19 mouse cellular contexts compared by ENCODE assay signal in the genomic region with DNA sequence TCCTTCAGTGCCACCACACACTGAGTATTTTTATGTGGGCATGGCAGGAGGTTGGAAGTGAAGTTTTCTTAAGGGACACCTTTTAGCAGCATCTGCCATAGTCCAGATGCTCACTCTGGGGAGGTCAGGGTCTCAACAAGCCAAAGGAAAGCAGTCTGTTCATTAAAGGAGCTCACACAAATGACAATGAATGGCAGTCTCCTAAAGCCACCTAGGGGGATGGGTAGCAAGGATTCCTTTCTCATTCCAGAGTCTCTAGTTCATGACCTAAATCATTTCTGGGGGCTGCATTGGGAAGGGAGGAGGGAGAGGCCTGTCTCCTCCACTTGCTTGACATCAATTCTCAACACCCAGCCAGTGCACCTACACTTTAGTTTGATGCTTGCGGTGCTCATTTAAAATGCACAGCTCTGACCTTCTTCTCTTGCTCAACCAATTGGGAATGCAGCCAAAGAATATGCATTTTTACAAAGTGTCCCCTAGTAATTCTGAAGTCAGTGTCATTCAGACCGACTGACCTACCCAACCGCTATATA.
A peak's percentile ranks its signal among the peaks of the same experiment; 100 is the strongest.
DNase-seq lines count a peak whose midpoint lies in the region; ATAC-seq and TF ChIP-seq lines count a peak whose summit lies in the region.
"Had no signal": no experiment of that assay in that cellular context is flagged by ENCODE, and none has a peak within 500 bp of the region (broad histone marks: within the 10 kb centered on the region; RNA-seq: fewer than 3 reads in every experiment).

No protein-coding gene starts in this region.

- H3K36me3 ChIP-seq in liver, embryonic 14.5 days (replicated peaks; ENCODE audit: control insufficient read depth, insufficient read depth, low read depth), result no peaks in the 10 kb centered on the region
- H3K36me3 ChIP-seq in liver, embryonic 12.5 days, result no peaks in the 10 kb centered on the region
- H3K36me3 ChIP-seq: embryonic facial prominence, embryonic 12.5 days; forebrain, embryonic 15.5 days; heart, embryonic 10.5 days had no signal

- 0 out of 2 replicates have a peak overlapping the region, but pooled peaks have one; percentile 13 for H3K9ac ChIP-seq in liver, embryonic 14.5 days (replicated peaks)
- H3K9ac ChIP-seq in liver, embryonic 12.5 days, result no peak overlapping the region
- H3K9ac ChIP-seq: embryonic facial prominence, embryonic 12.5 days; forebrain, embryonic 15.5 days had no signal

- no peaks in the 10 kb centered on the region for H3K9me3 ChIP-seq in liver, embryonic 14.5 days (ENCODE audit: control insufficient read depth, low read length)
- no peaks in the 10 kb centered on the region for H3K9me3 ChIP-seq in liver, embryonic 12.5 days (replicated peaks)
- H3K9me3 ChIP-seq: embryonic facial prominence, embryonic 12.5 days; forebrain, embryonic 15.5 days; heart, embryonic 10.5 days had no signal

- 84% methylated on average over 3 of the region's 3 CpGs for WGBS in liver, embryonic 14.5 days (ENCODE audit: insufficient replicate concordance)
- WGBS in liver, embryonic 12.5 days (ENCODE audit: insufficient replicate concordance), result 86% methylated on average over 3 of the region's 3 CpGs

- no peaks in the 10 kb centered on the region for H3K27me3 ChIP-seq in liver, embryonic 14.5 days (ENCODE audit: control insufficient read depth, insufficient read depth, low read length)
- peaks cover 14% of the 10 kb centered on the region; the same call in 1 of the 2 replicates for H3K27me3 ChIP-seq in liver, embryonic 12.5 days (replicated peaks)
- H3K27me3 ChIP-seq: embryonic facial prominence, embryonic 12.5 days; forebrain, embryonic 15.5 days; Patski had no signal

- TF ChIP-seq CTCF in liver, embryonic 14.5 days (IDR thresholded peaks at IDR 0.05; ENCODE audit: low read depth), result no peak

- no peak overlapping the region for H3K4me2 ChIP-seq in liver, embryonic 14.5 days (ENCODE audit: low read depth)
- H3K4me2 ChIP-seq in liver, embryonic 12.5 days, result no peak overlapping the region
- H3K4me2 ChIP-seq: embryonic facial prominence, embryonic 12.5 days; forebrain, embryonic 15.5 days had no signal

- no peak for TF ChIP-seq EP300 in liver, embryonic 14.5 days (IDR thresholded peaks at IDR 0.05; ENCODE audit: low read depth)

- no peak overlapping the region for H3K4me3 ChIP-seq in liver, embryonic 14.5 days (ENCODE audit: insufficient read depth in 1 of 2, low read depth in 2 of 2, low read length in 2 of 2)
- H3K4me3 ChIP-seq in liver, embryonic 12.5 days, result no peak overlapping the region
- H3K4me3 ChIP-seq: embryonic facial prominence, embryonic 12.5 days; forebrain, embryonic 15.5 days; heart, embryonic 10.5 days had no signal

- ATAC-seq in liver, embryonic 14.5 days (ENCODE audit: insufficient read depth), result no peak
- no peak for ATAC-seq in liver, embryonic 12.5 days
- ATAC-seq: activated CD4-positive, CD25-positive, alpha-beta regulatory T cell, adult 4 months; forebrain, embryonic 15.5 days; Patski had no signal

- H3K4me1 ChIP-seq in liver, embryonic 14.5 days (replicated peaks; ENCODE audit: control insufficient read depth in 2 of 2, insufficient read depth in 2 of 2, low read length in 1 of 2), result peaks cover 12 to 19% of the 10 kb centered on the region in 2 experiments
- peaks cover 37% of the 10 kb centered on the region for H3K4me1 ChIP-seq in liver, embryonic 12.5 days
- H3K4me1 ChIP-seq: forebrain, embryonic 15.5 days had no signal

- no peak overlapping the region for H3K27ac ChIP-seq in liver, embryonic 14.5 days
- H3K27ac ChIP-seq in liver, embryonic 12.5 days, result no peak overlapping the region
- H3K27ac ChIP-seq: embryonic facial prominence, embryonic 12.5 days; forebrain, embryonic 15.5 days; heart, embryonic 10.5 days had no signal

- peak; percentile 29 for DNase-seq in embryo, embryonic 10.5 days (ENCODE audit: low spot score)
- no peak for DNase-seq in embryo, embryonic 9.5 days (ENCODE audit: extremely low spot score)
- DNase-seq in liver, embryonic 14.5 days (ENCODE audit: low read depth in 3 of 3, low spot score in 3 of 3), result no peak
- DNase-seq in retina, embryonic 14.5 days (ENCODE audit: low spot score), result peak; percentile 50
- no peak for DNase-seq in retina, postnatal 1 day
- DNase-seq in kidney, postnatal 25 days, result no peak
- DNase-seq: adrenal gland, postnatal 14 days; cerebellum, adult 11-12 months; cerebellum, adult 9-10 months; cerebellum, postnatal 25 days; gastrocnemius, postnatal 36 days; heart, adult 18-20 months; heart, postnatal 10 days had no signal

Comparison
In these comparisons a context has a peak if more than half of its experiments do, and no peak if none do; other contexts are left out.
1. DNase-seq: peak in embryo, embryonic 10.5 days (single experiment) and retina, embryonic 14.5 days (single experiment); none in embryo, embryonic 9.5 days (single experiment), liver, embryonic 14.5 days (0 of 3), retina, postnatal 1 day (single experiment) and kidney, postnatal 25 days (0 of 2).